Mouse (Mus musculus): ENCODE results near the gene Fam53b. TPM values are rescaled to one million over a fixed set of nuclear protein-coding genes. Genes with fewer than 3 reads are reported as not detected.
A peak's percentile ranks its signal among the peaks of the same experiment; 100 is the strongest.

The Fam53b gene
- polyA plus RNA-seq, 1 experiment from 2014 or later: 15.4 TPM

- H3K27ac ChIP-seq: no peak overlapping the region
- H3K27me3 ChIP-seq (replicated peaks): no peaks in the 10 kb centered on the region
- H3K4me1 ChIP-seq: 0 out of 2 replicates have a peak, but pooled peaks cover 5% of the 10 kb centered on the region
- H3K36me3 ChIP-seq (replicated peaks): no peaks in the 10 kb centered on the region
- no peak overlapping the region for H3K4me3 ChIP-seq
- 64% methylated on average over 8 of the region's 8 CpGs for WGBS
- H3K9ac ChIP-seq: no peak overlapping the region
- ATAC-seq (replicated peaks): no peak
- H3K9me3 ChIP-seq: no peaks in the 10 kb centered on the region
- H3K4me2 ChIP-seq: no peak overlapping the region
Measured at GRCm38 (mm10) chr7:132720562-132720961, 93.1 kb downstream of the Fam53b start.

GRCm38 (mm10) chr7:132719570-132719969, 94.1 kb downstream of the Fam53b start:
- Histone ChIP-seq H3K4me3 (no peak overlapping the region), H3K4me1 (peaks cover 12% of the 10 kb centered on the region), H3K4me2 (no peak overlapping the region), H3K27ac (no peak overlapping the region), H3K9ac (no peak overlapping the region), H3K36me3 (replicated peaks) (no peaks in the 10 kb centered on the region), H3K27me3 (replicated peaks) (no peaks in the 10 kb centered on the region), H3K9me3 (no peaks in the 10 kb centered on the region)
- no peak for ATAC-seq (replicated peaks)
- WGBS: 85% methylated on average over 4 of the region's 4 CpGs

GRCm38 (mm10) chr7:132715259-132715658, 98.4 kb downstream of the Fam53b start:
- Histone ChIP-seq H3K4me3 (no peak overlapping the region), H3K4me2 (no peak overlapping the region), H3K4me1 (peaks cover 24% of the 10 kb centered on the region), H3K27me3 (replicated peaks) (no peaks in the 10 kb centered on the region), H3K36me3 (replicated peaks) (no peaks in the 10 kb centered on the region), H3K9ac (no peak overlapping the region), H3K27ac (0 out of 2 replicates have a peak overlapping the region, but pooled peaks have one; percentile 21), H3K9me3 (no peaks in the 10 kb centered on the region)
- WGBS: 94% methylated on average over 4 of the region's 4 CpGs
- ATAC-seq (replicated peaks): no peak

GRCm38 (mm10) chr7:132714236-132714923, 99.3 kb downstream of the Fam53b start:
- ATAC-seq (replicated peaks): peak; percentile 55
- Histone ChIP-seq H3K4me1 (peaks cover 24% of the 10 kb centered on the region), H3K9me3 (no peaks in the 10 kb centered on the region), H3K27ac (peak overlapping the region; percentile 59), H3K27me3 (replicated peaks) (no peaks in the 10 kb centered on the region), H3K36me3 (replicated peaks) (no peaks in the 10 kb centered on the region), H3K4me2 (no peak overlapping the region), H3K4me3 (no peak overlapping the region), H3K9ac (no peak overlapping the region; the same call in 1 of the 2 replicates)
- 40% methylated on average over 6 of the region's 6 CpGs for WGBS

- Histone ChIP-seq H3K27me3 (replicated peaks) (no peaks in the 10 kb centered on the region), H3K27ac (peak overlapping the region; percentile 59), H3K4me1 (peaks cover 24% of the 10 kb centered on the region), H3K9ac (no peak overlapping the region), H3K9me3 (no peaks in the 10 kb centered on the region), H3K36me3 (replicated peaks) (no peaks in the 10 kb centered on the region), H3K4me2 (no peak overlapping the region), H3K4me3 (no peak overlapping the region)
- WGBS: 78% methylated on average over 8 of the region's 8 CpGs
- ATAC-seq (replicated peaks): no peak
Measured at GRCm38 (mm10) chr7:132713483-132714126, 100.1 kb downstream of the Fam53b start.

GRCm38 (mm10) chr7:132712956-132713355, 100.7 kb downstream of the Fam53b start:
- no peak overlapping the region for H3K4me3 ChIP-seq
- peaks cover 24% of the 10 kb centered on the region for H3K4me1 ChIP-seq
- no peak overlapping the region for H3K27ac ChIP-seq
- H3K9ac ChIP-seq: no peak overlapping the region
- no peaks in the 10 kb centered on the region for H3K36me3 ChIP-seq (replicated peaks)
- no peak overlapping the region for H3K4me2 ChIP-seq
- no peaks in the 10 kb centered on the region for H3K9me3 ChIP-seq
- ATAC-seq (replicated peaks): no peak
- no peaks in the 10 kb centered on the region for H3K27me3 ChIP-seq (replicated peaks)
- 90% methylated on average over 7 of the region's 7 CpGs for whole genome bisulfite sequencing

- ATAC-seq (replicated peaks): peak; percentile 57; the same call in 1 of the 2 replicates
- Histone ChIP-seq H3K9me3 (no peaks in the 10 kb centered on the region), H3K4me2 (no peak overlapping the region), H3K4me3 (no peak overlapping the region), H3K27ac (0 out of 2 replicates have a peak overlapping the region, but pooled peaks have one; percentile 30), H3K9ac (no peak overlapping the region), H3K27me3 (replicated peaks) (no peaks in the 10 kb centered on the region), H3K4me1 (peaks cover 24% of the 10 kb centered on the region), H3K36me3 (replicated peaks) (no peaks in the 10 kb centered on the region)
- 45% methylated on average over 16 of the region's 16 CpGs for WGBS
Measured at GRCm38 (mm10) chr7:132712044-132712708, 101.5 kb downstream of the Fam53b start.

- no peaks in the 10 kb centered on the region for H3K27me3 ChIP-seq (replicated peaks)
Measured at GRCm38 (mm10) chr7:132711579-132711978, 102.1 kb downstream of the Fam53b start.

GRCm38 (mm10) chr7:132705130-132705529, 108.6 kb downstream of the Fam53b start:
- ATAC-seq (replicated peaks): no peak
- no peaks in the 10 kb centered on the region for H3K36me3 ChIP-seq (replicated peaks)
- no peak overlapping the region for H3K4me2 ChIP-seq
- H3K27me3 ChIP-seq (replicated peaks): no peaks in the 10 kb centered on the region
- no peak overlapping the region for H3K27ac ChIP-seq
- no peak overlapping the region for H3K9ac ChIP-seq
- H3K4me3 ChIP-seq: no peak overlapping the region
- H3K9me3 ChIP-seq: no peaks in the 10 kb centered on the region
- 92% methylated on average over 7 of the region's 7 CpGs for WGBS
- no peaks in the 10 kb centered on the region for H3K4me1 ChIP-seq

More at GRCm38 (mm10) chr7:132711579-132711978, 102.1 kb downstream of the Fam53b start:
- ATAC-seq (replicated peaks): no peak
- Histone ChIP-seq H3K9ac (no peak overlapping the region), H3K9me3 (no peaks in the 10 kb centered on the region), H3K4me3 (no peak overlapping the region), H3K36me3 (replicated peaks) (no peaks in the 10 kb centered on the region), H3K27ac (no peak overlapping the region), H3K4me1 (peaks cover 24% of the 10 kb centered on the region), H3K4me2 (no peak overlapping the region)
- 81% methylated on average over 9 of the region's 9 CpGs for WGBS

GRCm38 (mm10) chr7:132704310-132704875, 109.3 kb downstream of the Fam53b start:
- no peak overlapping the region for H3K4me2 ChIP-seq
- no peaks in the 10 kb centered on the region for H3K9me3 ChIP-seq
- no peaks in the 10 kb centered on the region for H3K4me1 ChIP-seq
- no peak for ATAC-seq (replicated peaks)
- WGBS: 90% methylated on average over 8 of the region's 8 CpGs
- no peak overlapping the region for H3K4me3 ChIP-seq
- H3K9ac ChIP-seq: no peak overlapping the region
- no peaks in the 10 kb centered on the region for H3K27me3 ChIP-seq (replicated peaks)
- H3K27ac ChIP-seq: no peak overlapping the region
- H3K36me3 ChIP-seq (replicated peaks): no peaks in the 10 kb centered on the region

GRCm38 (mm10) chr7:132703515-132704309, 110.0 kb downstream of the Fam53b start:
- Histone ChIP-seq H3K9me3 (no peaks in the 10 kb centered on the region), H3K27ac (no peak overlapping the region), H3K4me1 (no peaks in the 10 kb centered on the region), H3K27me3 (replicated peaks) (no peaks in the 10 kb centered on the region), H3K4me3 (no peak overlapping the region), H3K4me2 (no peak overlapping the region), H3K9ac (no peak overlapping the region), H3K36me3 (replicated peaks) (no peaks in the 10 kb centered on the region)
- ATAC-seq (replicated peaks): no peak
- 85% methylated on average over 9 of the region's 9 CpGs for WGBS

All from midbrain, embryonic 15.5 days (tissue).